Mouse (Mus musculus): Measurements from ENCODE around the gene Cd164l2.

GRCm38 (mm10) chr4:133175998-133176760 is 35.8 kb upstream of the Cd164l2 start:
- TF ChIP-seq MYOD1 (IDR thresholded peaks at IDR 0.05; ENCODE audit: control insufficient read depth, insufficient read length, low read depth) = no peak
- no peak for TF ChIP-seq CTCF (IDR thresholded peaks at IDR 0.05; ENCODE audit: control insufficient read depth, insufficient read depth, insufficient read length)
- no peak for TF ChIP-seq MAX (IDR thresholded peaks at IDR 0.05)
- no peak for TF ChIP-seq CEBPB (IDR thresholded peaks at IDR 0.05; ENCODE audit: low read depth)
- TF ChIP-seq USF1 (IDR thresholded peaks at IDR 0.05; ENCODE audit: low read depth) = no peak
- TF ChIP-seq MYOG (IDR thresholded peaks at IDR 0.05; ENCODE audit: control insufficient read depth, extremely low read depth, insufficient read length) = no peak
- no peak for TF ChIP-seq FOSL1 (IDR thresholded peaks at IDR 0.05; ENCODE audit: insufficient read depth, low read length, poor library complexity, severe bottlenecking)
